Mouse (Mus musculus) neural tube, embryonic 10.5 days (tissue): Measurements from ENCODE around the gene Zfp667.
A peak's percentile ranks its signal among the peaks of the same experiment; 100 is the strongest.
"Not testable (repeated sequence)": the region's sequence is repeated elsewhere in the genome, so short reads cannot be mapped to it uniquely, and the experiment has no call there.

Experiments used
- DNase-seq: peaks from one replicate; pipeline ENCODE4 v3.0.0-alpha.2; 2017; ENCODE audit warnings: low spot score; ENCODE audit errors: extremely low spot score

Zfp667 gene

GRCm38 (mm10) chr7:6285842-6286705, at the start of gene Zfp667:
Gene Zfp667 (plus strand): TSS chr7:6286579.
- peak; percentile 96 for DNase-seq

- no peak for DNase-seq
These were observed 46.6 kb upstream of the Zfp667 start for GRCm38 (mm10) chr7:6239787-6240186.

- peak; percentile 21 for DNase-seq
These were observed 45.4 kb upstream of the Zfp667 start for GRCm38 (mm10) chr7:6240841-6241425.

GRCm38 (mm10) chr7:6244361-6245292, 41.8 kb upstream of the Zfp667 start:
- no peak for DNase-seq

- no peak for DNase-seq
These were observed 34.0 kb upstream of the Zfp667 start, which contains the start of gene Epp13 for GRCm38 (mm10) chr7:6252410-6252809. Gene Epp13 (plus strand): TSS chr7:6252710.

- no peak for DNase-seq
These were observed 31.9 kb upstream of the Zfp667 start for GRCm38 (mm10) chr7:6254451-6254850.

GRCm38 (mm10) chr7:6257386-6257785, 29.0 kb upstream of the Zfp667 start:
- DNase-seq, result no peak

- DNase-seq, result no peak
These were observed 27.9 kb upstream of the Zfp667 start for GRCm38 (mm10) chr7:6258232-6259220.

- not testable (repeated sequence) for DNase-seq
These were observed 26.4 kb upstream of the Zfp667 start for GRCm38 (mm10) chr7:6260004-6260403.

GRCm38 (mm10) chr7:6262120-6262519, 24.3 kb upstream of the Zfp667 start:
- no peak for DNase-seq

GRCm38 (mm10) chr7:6262984-6263383, 23.4 kb upstream of the Zfp667 start:
- no peak for DNase-seq

GRCm38 (mm10) chr7:6265695-6266094, 20.7 kb upstream of the Zfp667 start:
- no peak for DNase-seq

GRCm38 (mm10) chr7:6277906-6278305, 8.5 kb upstream of the Zfp667 start:
- no peak for DNase-seq

- peak; percentile 61 for DNase-seq
These were observed 3.6 kb upstream of the Zfp667 start for GRCm38 (mm10) chr7:6282749-6283148.

- DNase-seq, result peak; percentile 84
These were observed 2.8 kb upstream of the Zfp667 start for GRCm38 (mm10) chr7:6283451-6284075.

GRCm38 (mm10) chr7:6284442-6285012, 1.9 kb upstream of the Zfp667 start:
- DNase-seq, result no peak

- no peak for DNase-seq
These were observed 1.0 kb upstream of the Zfp667 start for GRCm38 (mm10) chr7:6285366-6285765.

- peak; percentile 39 for DNase-seq
These were observed 647 bp downstream of the Zfp667 start for GRCm38 (mm10) chr7:6286921-6287531.

GRCm38 (mm10) chr7:6291121-6291520, 4.7 kb downstream of the Zfp667 start:
- DNase-seq, result not testable (repeated sequence)
